Mouse (Mus musculus) ES-Bruce4 (cell line): ENCODE results near the gene Olfr485. TPM values are rescaled to one million over a fixed set of nuclear protein-coding genes. Genes with fewer than 3 reads are reported as not detected.
"Not testable (repeated sequence)": the region's sequence is repeated elsewhere in the genome, so short reads cannot be mapped to it uniquely, and the experiment has no call there.

Experiments
- H3K27ac ChIP-seq: 2 replicates; pipeline ENCODE4 v1.5.1; 2012; ENCODE audit warnings: low read length, inconsistent platforms; ENCODE audit not compliant: insufficient read depth
- H3K27me3 ChIP-seq: 2 replicates; pipeline ENCODE4 v1.6.1; 2012; ENCODE audit warnings: mild to moderate bottlenecking, low read length, inconsistent platforms; ENCODE audit not compliant: control insufficient read depth, poor library complexity, insufficient read depth, severe bottlenecking
- H3K36me3 ChIP-seq: 2 replicates; pipeline ENCODE4 v1.6.1; 2012; ENCODE audit warnings: inconsistent platforms, mild to moderate bottlenecking, low read length, moderate library complexity; ENCODE audit not compliant: control insufficient read depth, poor library complexity, insufficient read depth, severe bottlenecking
- H3K4me1 ChIP-seq: one replicate; pipeline ENCODE4 v1.8.1; 2011; ENCODE audit warnings: low read length; ENCODE audit not compliant: control insufficient read depth, insufficient read depth
- H3K4me3 ChIP-seq: 2 replicates; pipeline ENCODE4 v1.5.1; 2011; ENCODE audit warnings: low read depth, mild to moderate bottlenecking, low read length
- H3K9ac ChIP-seq: 2 replicates; pipeline ENCODE4 v1.6.1; 2012; ENCODE audit warnings: low read depth, mild to moderate bottlenecking, inconsistent platforms; ENCODE audit not compliant: poor library complexity, severe bottlenecking
- H3K9me3 ChIP-seq: replicated peaks from 2 replicates; pipeline ENCODE4 v1.6.1; 2012; ENCODE audit warnings: mild to moderate bottlenecking, low read length, inconsistent platforms; ENCODE audit not compliant: control insufficient read depth, poor library complexity, insufficient read depth, severe bottlenecking
- CTCF ChIP-seq: IDR thresholded peaks from one replicate; pipeline ENCODE4 v1.8.1; 2011; ENCODE audit warnings: low read depth, low read length
- EP300 ChIP-seq: IDR thresholded peaks from 2 replicates; pipeline ENCODE4 v1.6.1; 2011; ENCODE audit warnings: low read depth, low read length; ENCODE audit not compliant: insufficient read depth
- POLR2A ChIP-seq: IDR thresholded peaks from one replicate; pipeline ENCODE4 v1.8.1; 2011; ENCODE audit warnings: low read length; ENCODE audit not compliant: insufficient read depth
- polyA plus RNA-seq: library from polyadenylated mRNA; stranded (reverse); fragments of >200 nt; gene quantifications from 2 replicates; pipeline ENCODE4 v1.2.4, GENCODE M21; 2011; ENCODE audit warnings: low read depth; ENCODE audit not compliant: missing spikeins, insufficient read depth, insufficient read length

Olfr485 gene
- polyA plus RNA-seq = not detected in 2 replicates

DNA sequence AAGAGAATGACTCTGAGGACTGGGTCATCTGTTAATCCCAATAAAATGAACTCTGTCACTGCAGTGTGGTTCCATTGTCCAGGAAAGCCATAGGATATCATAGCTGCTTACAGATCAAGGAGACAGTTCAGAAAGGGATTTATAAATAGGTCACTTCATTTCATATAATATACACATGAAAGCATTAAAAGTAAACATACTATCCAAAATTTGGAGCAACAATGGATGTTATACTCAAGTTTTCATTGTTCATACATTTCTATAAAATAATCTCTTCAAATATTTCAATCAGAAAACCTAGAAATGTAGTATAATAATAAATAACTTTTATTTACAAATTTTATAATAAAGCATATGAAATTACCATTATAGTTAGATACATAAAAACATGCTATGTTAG, at the start of gene Olfr485:
Gene Olfr485, minus strand, starts transcription at position 101 of the 400 bp plus-strand sequence.
- H3K36me3 ChIP-seq = no peaks in the 10 kb centered on the region
- H3K4me1 ChIP-seq = no peaks in the 10 kb centered on the region
- no peak for TF ChIP-seq CTCF
- no peak for TF ChIP-seq POLR2A
- no peak for TF ChIP-seq EP300
- H3K27me3 ChIP-seq = no peaks in the 10 kb centered on the region
- no peak within 1 kb of the TSS for H3K4me3 ChIP-seq
- H3K9ac ChIP-seq = no peak within 1 kb of the TSS
- no peaks in the 10 kb centered on the region for H3K9me3 ChIP-seq
- no peak within 1 kb of the TSS for H3K27ac ChIP-seq

DNA sequence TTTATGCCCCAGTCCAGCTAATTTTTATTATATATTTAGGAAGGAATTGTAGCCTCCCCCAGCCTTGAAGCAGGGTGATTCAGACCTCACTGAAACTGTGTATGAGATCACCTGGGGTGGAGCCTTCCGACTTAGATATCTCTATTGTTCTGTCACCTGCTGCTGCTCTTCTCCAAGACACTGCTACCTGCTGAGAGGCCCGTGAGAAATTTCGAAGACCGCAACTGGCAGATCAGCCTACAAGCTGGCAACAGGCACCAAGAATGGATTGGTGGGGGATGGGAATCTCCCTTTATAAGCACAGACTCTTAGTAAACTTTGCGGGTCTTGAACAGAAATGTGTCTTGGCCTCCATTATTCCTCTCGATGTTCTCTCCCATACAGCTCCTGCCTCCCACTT, 37.3 kb upstream of the Olfr485 start:
- Histone ChIP-seq H3K4me1 (no peaks in the 10 kb centered on the region), H3K9ac (no peak overlapping the region), H3K36me3 (no peaks in the 10 kb centered on the region), H3K9me3 (no peaks in the 10 kb centered on the region; the same call in 1 of the 2 replicates), H3K4me3 (no peak overlapping the region), H3K27me3 (no peaks in the 10 kb centered on the region), H3K27ac (peak overlapping the region; percentile 55)
- peak; percentile 66; the same call in 1 of the 2 replicates for TF ChIP-seq EP300
- TF ChIP-seq CTCF = no peak
- TF ChIP-seq POLR2A = no peak

DNA sequence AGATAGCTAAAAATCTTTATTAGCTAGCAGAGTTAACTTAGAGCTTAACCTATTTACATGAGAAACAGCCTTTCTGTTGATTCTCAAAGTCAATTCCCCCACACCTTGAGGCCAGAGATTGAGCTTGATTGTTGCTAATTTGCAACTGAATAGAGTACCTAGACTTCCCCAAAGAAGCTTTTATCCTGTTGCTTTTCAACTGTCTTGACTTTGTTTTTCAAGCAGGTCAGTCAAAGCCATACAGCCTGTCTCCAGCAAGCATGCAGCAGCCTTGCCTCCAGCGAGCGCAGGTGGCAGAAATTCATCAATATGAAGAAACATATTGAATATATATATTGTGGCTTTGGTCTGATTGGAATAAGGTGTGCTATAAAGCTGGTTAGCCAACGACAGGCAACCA, 36.7 kb upstream of the Olfr485 start:
- not testable (repeated sequence) for H3K27me3 ChIP-seq, H3K9ac ChIP-seq, H3K4me1 ChIP-seq, H3K36me3 ChIP-seq, H3K4me3 ChIP-seq, H3K9me3 ChIP-seq
- TF ChIP-seq EP300 = peak; percentile 75
- peak overlapping the region; percentile 46; the same call in 1 of the 2 replicates for H3K27ac ChIP-seq

DNA sequence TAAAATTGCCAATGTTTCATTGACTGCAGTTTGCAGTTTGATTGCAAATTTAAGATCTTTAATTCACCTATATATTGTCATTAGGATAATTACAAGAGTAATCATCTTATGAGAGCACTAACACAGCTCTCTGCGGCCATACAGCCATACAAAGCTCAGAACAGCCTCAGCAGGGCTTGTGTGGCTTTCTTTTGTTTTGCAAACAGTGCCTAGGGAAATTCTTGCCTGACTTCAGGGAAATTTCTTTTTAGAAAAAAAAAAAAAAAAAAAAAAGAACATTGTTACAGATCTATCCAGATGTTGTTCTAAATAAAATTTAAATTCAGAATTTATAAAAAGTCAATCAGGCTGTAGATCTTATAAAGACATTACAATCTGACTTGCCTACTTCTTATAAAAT, 33.0 kb upstream of the Olfr485 start:
- H3K9me3 ChIP-seq = peaks cover 38% of the 10 kb centered on the region
- H3K36me3 ChIP-seq, H3K27ac ChIP-seq, H3K27me3 ChIP-seq, H3K4me1 ChIP-seq, H3K9ac ChIP-seq, H3K4me3 ChIP-seq: not testable (repeated sequence)

DNA sequence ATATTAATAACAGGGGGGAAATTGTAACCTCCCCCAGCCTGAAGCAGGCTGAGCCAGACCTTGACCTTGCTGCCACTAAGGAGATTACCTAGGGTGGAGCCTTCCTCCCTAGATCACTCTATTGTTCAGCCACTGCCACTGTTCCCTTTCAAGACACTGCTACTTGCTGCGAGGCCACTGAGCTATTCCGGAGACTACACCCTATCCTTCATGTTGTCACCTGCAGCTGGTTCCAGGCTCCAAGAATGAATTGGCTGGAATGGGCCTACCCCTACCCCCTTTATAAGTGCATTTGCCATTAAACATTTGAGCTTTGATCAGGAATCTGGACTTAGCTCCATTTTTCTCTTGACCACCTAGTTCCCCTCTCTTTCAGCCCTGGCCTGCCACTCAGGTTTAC, 31.5 kb upstream of the Olfr485 start:
- H3K27ac ChIP-seq = peak overlapping the region; percentile 96
- H3K9me3 ChIP-seq = peaks cover 51% of the 10 kb centered on the region

DNA sequence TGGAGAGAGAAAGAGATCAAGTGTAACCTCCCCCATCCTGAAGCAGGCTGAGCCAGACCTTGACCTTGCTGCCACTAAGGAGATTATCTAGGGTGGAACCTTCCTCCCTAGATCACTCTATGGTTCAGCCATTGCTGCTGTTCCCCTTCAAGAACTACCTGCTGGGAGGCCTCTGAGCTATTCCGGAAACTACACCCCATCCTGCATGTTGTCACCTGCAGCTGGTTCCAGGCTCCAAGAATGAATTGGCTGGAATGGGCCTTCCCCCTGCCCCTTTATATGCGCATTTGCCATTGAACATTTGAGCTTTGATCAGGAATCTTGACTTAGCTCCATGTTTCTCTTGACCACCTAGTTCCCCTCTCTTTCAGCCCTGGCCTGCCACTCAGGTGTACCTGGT, 25.6 kb upstream of the Olfr485 start:
- peak; percentile 85 for TF ChIP-seq EP300
- Histone ChIP-seq H3K27ac (peak overlapping the region; percentile 40), H3K9me3 (peaks cover 40% of the 10 kb centered on the region)
- H3K36me3 ChIP-seq, H3K9ac ChIP-seq, H3K27me3 ChIP-seq, H3K4me1 ChIP-seq, H3K4me3 ChIP-seq: not testable (repeated sequence)

More for the DNA sequence above, 31.5 kb upstream of the Olfr485 start:
- not testable (repeated sequence) for H3K9ac ChIP-seq, H3K4me1 ChIP-seq, H3K4me3 ChIP-seq, H3K36me3 ChIP-seq, H3K27me3 ChIP-seq

DNA sequence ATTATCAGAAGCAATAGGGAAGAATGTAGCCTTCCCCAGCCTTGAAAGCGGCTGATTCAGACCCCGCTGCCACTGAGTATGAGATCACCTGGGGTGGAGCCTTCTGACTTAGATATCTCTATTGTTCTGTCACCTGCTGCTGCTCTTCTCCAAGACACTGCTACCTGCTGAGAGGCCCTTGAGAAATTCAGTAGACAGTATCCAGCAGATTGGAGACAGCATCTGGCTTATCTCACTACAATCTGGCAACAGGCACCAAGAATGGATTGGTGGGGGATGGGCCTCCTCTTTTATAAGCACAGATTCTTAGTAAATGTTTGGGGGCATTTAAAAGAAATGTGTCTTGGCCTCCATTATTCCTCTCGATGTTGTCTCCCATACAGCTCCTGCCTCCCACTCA, 24.7 kb upstream of the Olfr485 start:
- H3K27me3 ChIP-seq, H3K36me3 ChIP-seq, H3K4me1 ChIP-seq, H3K4me3 ChIP-seq, H3K9ac ChIP-seq: not testable (repeated sequence)
- Histone ChIP-seq H3K9me3 (peaks cover 32% of the 10 kb centered on the region), H3K27ac (peak overlapping the region; percentile 70; the same call in 1 of the 2 replicates)

DNA sequence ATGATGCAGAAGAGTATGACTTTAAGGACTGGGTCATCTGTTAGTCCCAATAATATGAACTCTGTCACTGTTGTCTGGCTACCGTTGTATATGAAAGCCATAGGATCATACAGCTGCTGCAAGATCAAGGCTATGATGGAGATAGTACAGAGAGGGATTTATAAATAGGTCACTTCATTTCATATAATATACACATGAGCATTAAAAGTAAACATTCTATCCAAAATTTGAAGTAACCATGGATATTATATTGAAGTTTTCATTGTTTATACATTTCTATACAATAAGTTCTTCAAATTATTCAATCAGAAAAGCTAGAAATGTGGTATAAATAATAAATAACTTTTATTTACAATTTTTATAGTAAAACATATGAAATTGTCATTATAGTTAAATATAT, 13.0 kb upstream of the Olfr485 start, which contains the start of gene Olfr486:
Gene Olfr486, minus strand, starts transcription at position 101 of the 400 bp plus-strand sequence.
- not testable (repeated sequence) for H3K9me3 ChIP-seq, H3K27me3 ChIP-seq, H3K9ac ChIP-seq, H3K4me1 ChIP-seq, H3K4me3 ChIP-seq, H3K27ac ChIP-seq, H3K36me3 ChIP-seq
